Mouse (Mus musculus) hindbrain, postnatal 0 days (tissue): ENCODE measurements around the gene Prdx5. TPM values are rescaled to one million over a fixed set of nuclear protein-coding genes. Genes with fewer than 3 reads are reported as not detected.

Experiments
- ATAC-seq: fragments of 200-750 bp; cut with Nextera tagmentation; 2 replicates; pipeline ENCODE4 v1.8.0; 2017; ENCODE audit warnings: mild to moderate bottlenecking, moderate TSS enrichment, moderate library complexity
- DNase-seq: peaks from one replicate; pipeline ENCODE4 v3.0.0-alpha.2; 2015; ENCODE audit warnings: low spot score
- H3K27ac ChIP-seq: fragments of 300-500 bp; sonication (generic); 2 replicates; pipeline ENCODE4 v1.5.1; 2014; ENCODE audit warnings: mild to moderate bottlenecking
- H3K27me3 ChIP-seq: fragments of 300-500 bp; sonication (generic); 2 replicates; pipeline ENCODE4 v1.6.1; 2014; ENCODE audit warnings: low read length, mixed read lengths; ENCODE audit not compliant: insufficient read depth
- H3K36me3 ChIP-seq: fragments of 300-500 bp; sonication (generic); 2 replicates; pipeline ENCODE4 v1.6.1; 2014; ENCODE audit warnings: low read length, mixed read lengths; ENCODE audit not compliant: insufficient read depth
- H3K4me1 ChIP-seq: fragments of 300-500 bp; sonication (generic); 2 replicates; pipeline ENCODE4 v1.6.1; 2014; ENCODE audit warnings: antibody characterized with exemption, low read length, mixed read lengths; ENCODE audit not compliant: insufficient read depth
- H3K4me2 ChIP-seq: fragments of 300-500 bp; sonication (generic); 2 replicates; pipeline ENCODE4 v1.6.1; 2014; ENCODE audit warnings: low read depth, mild to moderate bottlenecking, low read length, moderate library complexity, mixed read lengths
- H3K4me3 ChIP-seq: fragments of 300-500 bp; sonication (generic); 2 replicates; pipeline ENCODE4 v1.5.1; 2014; ENCODE audit warnings: low read length
- H3K9ac ChIP-seq: fragments of 300-500 bp; sonication (generic); replicated peaks from 2 replicates; pipeline ENCODE4 v1.6.1; 2014; ENCODE audit warnings: mild to moderate bottlenecking, low read length, moderate library complexity, mixed read lengths
- H3K9me3 ChIP-seq: fragments of 300-500 bp; sonication (generic); 2 replicates; pipeline ENCODE4 v1.6.1; 2016; ENCODE audit warnings: low read length, mixed read lengths
- CTCF ChIP-seq: IDR thresholded peaks from 2 replicates; pipeline ENCODE4 v1.5.1; 2016; ENCODE audit warnings: antibody characterized with exemption, control low read depth, low read depth
- WGBS: fragments of 180-500 bp; shearing (Covaris S2); extraction: QIAGEN DNeasy Blood & Tissue Kit; methylation state at CpG from one replicate; pipeline ENCODE4 v1.1.7; 2014; 5-methylcytosine and 5-hydroxymethylcytosine counted together
- polyA plus RNA-seq: library from polyadenylated mRNA; unstranded; fragments of >200 nt; fragmentation: Nextera tagmentation; extraction: Ambion mirVana; gene quantifications from 2 replicates; pipeline ENCODE4 v1.2.1, GENCODE M21; 2015
- total RNA-seq: library from RNA; depleted of rRNA; stranded (reverse); fragments of >200 nt; gene quantifications from 2 replicates; pipeline ENCODE4 v1.2.3, GENCODE M21; 2014

The Prdx5 gene
- total and polyA plus RNA-seq, 2 experiments from 2014 or later: 184 to 589 TPM

GRCm38 (mm10) chr19:6869355-6869754 lies 40.6 kb downstream of the Prdx5 start:
- no peak for TF ChIP-seq CTCF
- WGBS: 10% methylated on average over 5 of the region's 5 CpGs
- H3K4me3 ChIP-seq: no peak overlapping the region

GRCm38 (mm10) chr19:6861451-6861850 lies 48.5 kb downstream of the Prdx5 start:
- Histone ChIP-seq H3K9ac (no peak overlapping the region), H3K36me3 (no peaks in the 10 kb centered on the region), H3K4me1 (no peaks in the 10 kb centered on the region), H3K4me2 (no peak overlapping the region), H3K9me3 (no peaks in the 10 kb centered on the region), H3K4me3 (no peak overlapping the region), H3K27me3 (no peaks in the 10 kb centered on the region), H3K27ac (no peak overlapping the region)
- DNase-seq: no peak
- 93% methylated on average over 4 of the region's 4 CpGs for WGBS
- no peak for ATAC-seq
- no peak for TF ChIP-seq CTCF

More at GRCm38 (mm10) chr19:6869355-6869754, 40.6 kb downstream of the Prdx5 start:
- no peaks in the 10 kb centered on the region for H3K4me1 ChIP-seq
- no peak overlapping the region for H3K4me2 ChIP-seq
- ATAC-seq: no peak
- no peaks in the 10 kb centered on the region for H3K36me3 ChIP-seq
- no peaks in the 10 kb centered on the region for H3K9me3 ChIP-seq
- no peak for DNase-seq
- no peak overlapping the region for H3K27ac ChIP-seq
- no peaks in the 10 kb centered on the region for H3K27me3 ChIP-seq
- H3K9ac ChIP-seq: no peak overlapping the region

- Histone ChIP-seq H3K27me3 (no peaks in the 10 kb centered on the region), H3K4me3 (no peak overlapping the region), H3K4me2 (no peak overlapping the region), H3K9ac (no peak overlapping the region), H3K4me1 (peaks cover 4% of the 10 kb centered on the region; the same call in 1 of the 2 replicates), H3K36me3 (no peaks in the 10 kb centered on the region), H3K27ac (no peak overlapping the region), H3K9me3 (no peaks in the 10 kb centered on the region)
- DNase-seq: no peak
- WGBS: 79% methylated on average over 6 of the region's 6 CpGs
- TF ChIP-seq CTCF: no peak
- no peak for ATAC-seq
Observed at GRCm38 (mm10) chr19:6860706-6861105, 49.2 kb downstream of the Prdx5 start.

DNA sequence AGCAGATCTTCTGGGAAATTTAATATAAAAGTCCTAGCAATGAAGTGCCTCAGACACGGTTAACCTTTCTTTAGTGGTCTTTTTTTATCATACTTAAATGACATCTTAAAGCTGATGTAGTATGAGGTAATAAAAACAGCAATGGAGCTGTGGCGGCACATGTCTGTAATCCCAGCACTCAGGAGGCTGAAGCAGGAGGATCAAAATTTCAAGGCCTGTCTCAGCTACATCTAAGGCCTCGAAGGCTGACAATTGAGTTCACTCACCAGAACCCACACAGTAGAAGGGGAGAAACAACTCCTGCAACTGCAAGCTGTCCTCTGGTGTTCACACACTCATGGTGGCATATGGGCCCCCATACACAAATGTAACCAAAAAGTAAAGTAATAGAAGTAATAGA lies 49.9 kb downstream of the Prdx5 start:
- Histone ChIP-seq H3K4me1 (peaks cover 6% of the 10 kb centered on the region; the same call in 1 of the 2 replicates), H3K9ac (no peak overlapping the region), H3K9me3 (no peaks in the 10 kb centered on the region), H3K4me2 (no peak overlapping the region), H3K27me3 (no peaks in the 10 kb centered on the region), H3K4me3 (no peak overlapping the region), H3K27ac (no peak overlapping the region), H3K36me3 (no peaks in the 10 kb centered on the region)
- 86% methylated on average over 3 of the region's 3 CpGs for WGBS
- TF ChIP-seq CTCF: no peak
- ATAC-seq (no peak), DNase-seq (no peak)

DNA sequence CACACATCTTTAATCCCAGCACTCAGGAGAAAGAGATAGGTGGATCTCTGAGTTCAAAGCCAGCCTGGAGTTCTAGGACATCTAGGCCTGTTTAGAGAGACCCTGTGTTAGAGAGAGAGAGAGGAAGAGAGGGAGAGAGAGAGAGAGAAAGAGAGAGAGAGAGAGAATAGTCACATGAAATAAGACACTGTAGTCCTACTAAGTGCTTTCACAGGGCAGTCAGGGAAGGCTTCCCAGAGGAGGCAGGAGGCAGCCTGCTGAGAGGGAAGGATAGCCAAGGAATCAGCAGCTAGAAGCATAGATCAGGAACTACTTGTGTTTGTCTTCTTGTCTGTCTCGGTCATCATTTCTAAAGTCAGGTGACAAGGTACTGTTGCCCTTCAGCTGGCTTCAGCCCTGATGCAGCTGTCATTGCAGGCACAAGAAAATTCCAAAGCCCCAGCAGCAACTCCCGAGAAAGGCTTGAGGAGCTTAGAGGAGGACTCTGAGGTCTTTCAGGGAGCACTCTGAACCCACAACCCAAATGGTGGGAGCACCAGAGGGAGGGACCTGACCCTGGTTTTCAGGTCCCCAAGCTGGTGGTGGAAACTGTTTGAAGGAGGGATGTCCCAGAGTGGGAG lies 50.8 kb downstream of the Prdx5 start:
- Histone ChIP-seq H3K4me1 (peaks cover 6% of the 10 kb centered on the region; the same call in 1 of the 2 replicates), H3K27ac (no peak overlapping the region), H3K27me3 (no peaks in the 10 kb centered on the region), H3K9ac (no peak overlapping the region), H3K9me3 (no peaks in the 10 kb centered on the region), H3K4me3 (no peak overlapping the region), H3K4me2 (no peak overlapping the region), H3K36me3 (no peaks in the 10 kb centered on the region)
- no peak for TF ChIP-seq CTCF
- ATAC-seq (no peak), DNase-seq (no peak)
- 76% methylated on average over 2 of the region's 2 CpGs for WGBS

GRCm38 (mm10) chr19:6858031-6858430 lies 51.9 kb downstream of the Prdx5 start, which contains the start of gene Ccdc88b:
Gene Ccdc88b (minus strand): TSS chr19:6858211.
- Histone ChIP-seq H3K27ac (no peak within 1 kb of the TSS), H3K4me1 (peaks cover 6% of the 10 kb centered on the region; the same call in 1 of the 2 replicates), H3K9me3 (no peaks in the 10 kb centered on the region), H3K27me3 (no peaks in the 10 kb centered on the region), H3K36me3 (no peaks in the 10 kb centered on the region), H3K4me3 (no peak within 1 kb of the TSS), H3K4me2 (no peak within 1 kb of the TSS), H3K9ac (no peak within 1 kb of the TSS)
- DNase-seq (no peak), ATAC-seq (no peak)
- 79% methylated on average over 7 of the region's 7 CpGs for WGBS
- no peak for TF ChIP-seq CTCF

DNA sequence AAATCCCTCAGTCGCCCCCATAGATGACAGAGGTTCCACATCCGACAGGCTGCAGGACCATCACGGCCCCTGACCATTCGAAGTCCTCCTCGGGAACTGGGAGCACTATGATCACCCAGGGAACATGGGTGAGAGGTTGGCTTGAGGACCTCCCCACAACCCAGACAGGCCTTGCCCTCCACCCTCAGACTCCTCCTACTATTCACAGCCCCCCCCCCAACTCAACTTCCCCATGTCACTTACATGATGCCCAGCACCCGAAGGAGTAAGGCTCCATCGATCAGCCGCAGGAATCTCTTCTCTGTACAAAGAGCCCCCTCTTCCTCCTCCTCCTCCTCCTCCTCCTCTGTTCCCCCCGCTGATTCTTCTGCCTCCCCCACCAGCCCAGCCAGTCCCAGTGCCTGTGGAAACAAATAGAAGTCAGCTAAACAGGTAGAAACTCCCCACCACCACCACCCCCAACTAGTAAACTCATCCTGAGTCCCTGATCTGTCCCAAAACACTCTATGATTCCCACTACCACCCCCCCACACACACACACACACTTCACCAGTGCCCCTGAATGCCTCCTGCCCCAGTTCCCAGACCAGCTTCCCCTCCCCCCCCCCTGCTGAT lies 52.4 kb downstream of the Prdx5 start:
- H3K9me3 ChIP-seq: no peaks in the 10 kb centered on the region
- 68% methylated on average over 9 of the region's 9 CpGs for WGBS

More for the DNA sequence above, 52.4 kb downstream of the Prdx5 start:
- Histone ChIP-seq H3K27me3 (no peaks in the 10 kb centered on the region), H3K9ac (no peak overlapping the region), H3K4me2 (no peak overlapping the region), H3K4me3 (no peak overlapping the region), H3K27ac (no peak overlapping the region), H3K4me1 (peaks cover 6% of the 10 kb centered on the region; the same call in 1 of the 2 replicates), H3K36me3 (no peaks in the 10 kb centered on the region)
- ATAC-seq: no peak
- no peak for TF ChIP-seq CTCF
- no peak for DNase-seq
